Mouse (Mus musculus) cerebellum, postnatal 25 days (tissue): ENCODE measurements at regions not wholly inside any gene's neighbourhood (a gene's known extent, or its start where the extent isn't known, plus 50 kb on each side); places are given as distances from the start of the nearest gene placed in this dataset.

Experiments used
- DNase-seq, 2 experiments: peaks; one replicate each; pipeline ENCODE4 v3.0.0; 2021; ENCODE audit warnings: mixed read lengths in 2 of 2

DNA sequence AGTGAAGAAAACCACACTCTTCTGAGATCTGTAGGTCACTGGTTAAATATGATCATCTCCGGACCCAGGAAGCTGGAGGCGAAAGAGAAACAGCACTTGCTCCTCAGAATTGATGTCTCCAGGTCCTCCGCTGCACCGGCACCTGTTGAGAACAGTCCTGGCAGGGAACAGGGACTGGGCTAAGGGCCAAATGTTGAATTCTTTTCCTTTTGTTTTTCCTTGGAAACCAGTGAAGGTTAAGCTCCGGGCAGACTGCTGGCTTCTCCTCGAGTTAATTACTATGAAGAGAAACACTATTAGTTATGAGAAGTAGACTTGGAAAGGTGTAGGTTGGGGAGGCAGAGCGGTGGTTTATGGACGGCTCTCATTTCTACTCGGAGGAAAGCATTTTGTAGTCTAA lies 242.7 kb downstream of the Rngtt start:
- peak; percentile 45 to 60 for DNase-seq

DNA sequence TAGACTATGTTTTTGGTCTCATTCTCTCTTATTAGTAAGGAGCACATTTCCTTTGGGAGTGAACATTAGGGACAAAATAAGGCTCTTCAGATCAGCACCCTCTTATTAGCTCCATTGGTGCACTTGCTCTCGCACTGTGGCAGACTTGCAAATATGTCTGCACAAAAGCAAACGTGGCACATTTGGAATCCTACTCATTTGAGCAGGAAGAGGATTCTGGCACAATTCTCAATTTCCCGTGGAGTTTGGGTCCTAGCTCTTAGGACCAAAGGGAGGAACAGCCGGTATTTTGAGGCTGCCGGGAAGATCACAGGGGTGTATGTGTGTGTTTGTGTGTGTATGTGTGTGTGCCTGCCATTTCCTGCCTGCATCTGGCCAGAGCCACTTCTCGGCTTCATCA lies 244.5 kb downstream of the Rngtt start:
- DNase-seq, result peak; percentile 39 to 47

GRCm38 (mm10) chr4:33555231-33555933 lies 245.3 kb downstream of the Rngtt start:
- peak; percentile 64 to 65 for DNase-seq

- no peak for DNase-seq
Measured at GRCm38 (mm10) chr4:33555966-33556365, 245.9 kb downstream of the Rngtt start.

DNA sequence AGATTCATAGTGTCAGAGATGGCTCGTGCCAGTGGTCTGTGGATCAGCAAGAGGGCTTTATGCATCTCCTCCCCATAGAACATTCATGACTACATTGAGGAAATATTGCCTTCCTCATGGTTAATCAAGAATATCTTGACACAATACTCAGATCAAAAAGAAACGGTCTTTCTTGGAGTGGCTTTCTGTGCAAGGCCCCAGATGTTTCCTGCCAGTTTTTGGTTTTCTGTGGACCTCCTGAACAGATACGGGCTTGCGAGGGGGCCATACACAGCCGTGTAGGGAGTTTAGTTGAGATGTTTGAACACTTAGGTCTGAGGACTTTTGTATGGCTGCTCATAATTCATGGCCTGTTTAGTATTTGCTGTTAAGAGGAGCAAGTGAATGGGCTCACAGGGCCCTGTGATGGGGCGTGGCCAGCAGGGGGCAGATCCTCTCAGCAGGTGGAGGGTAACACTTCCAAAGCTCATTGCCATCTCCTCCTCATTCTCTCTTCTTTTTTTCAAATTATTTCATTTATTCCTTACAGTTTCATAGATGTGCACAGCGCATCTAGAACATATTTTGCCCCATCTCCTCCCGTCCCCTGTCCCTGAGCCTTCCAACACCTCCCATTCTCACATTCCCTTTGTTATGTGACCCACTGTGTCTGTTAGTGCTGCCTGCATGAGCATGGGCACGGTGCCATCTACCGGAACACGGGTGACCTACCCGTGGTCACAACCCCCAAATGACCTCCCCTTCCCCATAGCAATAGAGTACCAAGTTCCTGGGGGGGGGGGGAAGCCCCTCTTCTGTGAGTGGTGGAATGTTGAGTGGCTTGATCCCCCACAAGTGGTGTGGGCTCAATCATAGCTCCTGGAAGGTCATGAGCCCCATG lies 246.8 kb downstream of the Rngtt start:
- peak in 1 of 2 experiments; percentile 33 for DNase-seq

GRCm38 (mm10) chr4:33570274-33570673 lies 260.2 kb downstream of the Rngtt start:
- DNase-seq, result no peak

DNA sequence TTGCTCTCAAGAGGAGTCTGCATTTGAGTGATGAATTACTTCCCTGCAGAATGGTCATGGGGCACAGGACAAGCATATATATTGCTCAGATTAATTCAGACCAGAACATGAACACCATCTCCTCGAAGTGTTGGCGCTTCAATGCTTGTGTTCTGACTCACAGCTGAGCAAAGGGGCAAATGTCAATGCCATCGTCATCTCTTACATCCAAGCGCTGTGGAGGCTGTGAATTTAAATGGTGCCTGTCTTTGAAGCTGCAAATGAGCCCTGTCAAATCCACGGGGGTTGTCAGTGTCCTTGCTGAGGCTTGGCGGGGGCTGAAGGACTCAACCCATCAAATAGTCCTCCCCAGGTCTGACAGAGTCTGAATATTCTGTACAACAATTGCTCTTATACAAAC lies 261.2 kb downstream of the Rngtt start:
- no peak for DNase-seq

DNA sequence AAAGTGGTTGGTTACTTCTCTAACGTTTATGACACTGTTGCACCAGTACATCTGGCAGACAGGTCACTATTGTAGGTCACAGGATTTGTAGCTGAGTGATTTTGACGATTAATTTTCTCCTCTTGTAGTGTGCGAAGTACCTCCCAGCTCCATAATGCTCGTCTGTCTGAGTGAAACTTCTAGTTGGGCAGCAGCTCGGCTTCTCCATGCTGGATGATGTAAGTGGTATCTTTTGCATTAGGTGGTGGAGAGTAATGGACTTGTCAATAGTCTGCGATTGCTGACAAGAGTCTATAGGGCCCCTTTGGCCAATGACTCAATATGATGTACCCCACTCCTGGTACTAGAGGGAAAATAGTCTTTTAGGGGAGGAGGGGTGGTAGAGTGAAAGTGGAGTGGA lies 267.5 kb downstream of the Rngtt start:
- DNase-seq, result no peak

GRCm38 (mm10) chr4:33580491-33580890 lies 270.4 kb downstream of the Rngtt start:
- DNase-seq, result no peak

- DNase-seq, result no peak
Measured at GRCm38 (mm10) chr4:33581180-33581591, 271.1 kb downstream of the Rngtt start.

DNA sequence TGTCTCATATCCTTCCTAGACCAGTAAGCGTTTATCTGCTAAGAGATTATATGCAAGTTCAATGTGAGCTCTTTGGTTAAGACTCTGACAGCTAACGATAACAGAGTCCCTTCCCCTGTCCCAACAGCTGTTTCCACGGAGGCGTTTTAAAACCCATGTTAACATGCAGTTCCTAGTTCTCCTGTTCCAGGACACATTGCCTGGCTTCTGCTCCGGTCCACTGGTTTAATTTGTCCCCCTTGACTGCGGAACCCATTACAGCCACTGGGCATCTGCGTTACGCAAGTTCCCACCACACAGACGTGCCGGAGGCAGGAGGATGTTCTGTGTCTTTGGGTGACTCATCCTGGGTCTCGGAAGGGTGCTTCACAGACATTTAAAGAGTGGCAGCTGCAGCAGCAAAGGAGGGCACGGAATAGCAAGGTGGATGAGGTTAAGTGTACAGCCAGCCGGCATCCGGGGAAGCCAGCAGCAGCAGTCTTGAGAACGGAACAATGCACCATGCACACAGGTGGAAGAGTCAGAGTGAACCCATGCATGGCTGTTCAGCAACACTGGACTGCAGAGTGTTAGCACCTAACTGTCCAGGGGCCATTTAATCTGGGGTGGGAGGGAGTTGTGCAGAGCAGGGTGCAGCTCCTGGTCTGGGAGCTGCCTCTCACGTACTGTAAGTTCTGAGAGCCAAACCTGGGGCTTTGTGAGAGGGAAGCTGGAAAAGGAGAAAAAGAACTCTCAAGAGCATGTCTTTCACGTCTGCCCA lies 271.8 kb downstream of the Rngtt start:
- DNase-seq, result no peak

- no peak for DNase-seq
Measured at GRCm38 (mm10) chr4:33582986-33583720, 273.0 kb downstream of the Rngtt start.

- no peak for DNase-seq
Measured at GRCm38 (mm10) chr4:33583979-33584907, 274.1 kb downstream of the Rngtt start.

- no peak for DNase-seq
Measured at GRCm38 (mm10) chr4:33585821-33586220, 275.7 kb downstream of the Rngtt start.

GRCm38 (mm10) chr4:33586290-33586614 lies 276.1 kb downstream of the Rngtt start:
- no peak for DNase-seq

GRCm38 (mm10) chr4:33586615-33587451 lies 276.7 kb downstream of the Rngtt start:
- DNase-seq, result peak; percentile 38 to 49

- DNase-seq, result peak; percentile 55 to 61
Measured at GRCm38 (mm10) chr4:33587666-33588065, 277.6 kb downstream of the Rngtt start.

DNA sequence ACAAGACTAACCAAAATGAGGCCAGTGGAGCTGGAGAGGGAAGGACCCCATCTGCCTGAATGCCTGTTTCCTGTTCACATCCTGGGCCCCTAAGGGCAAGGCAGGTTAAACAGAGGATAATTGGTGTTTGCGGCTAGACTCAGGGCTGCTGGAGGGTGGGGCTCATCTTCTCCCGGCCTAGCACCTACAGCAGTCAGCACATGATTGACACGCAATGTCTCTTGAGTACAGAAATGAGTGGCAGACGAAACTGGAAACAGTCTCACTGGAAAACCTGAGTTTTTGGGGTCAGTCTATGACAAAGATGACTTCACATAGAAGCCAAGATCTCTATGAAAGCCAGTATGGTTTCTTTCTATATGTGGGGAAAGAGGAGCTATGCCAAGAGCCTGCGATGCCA lies 278.0 kb downstream of the Rngtt start:
- DNase-seq, result no peak

DNA sequence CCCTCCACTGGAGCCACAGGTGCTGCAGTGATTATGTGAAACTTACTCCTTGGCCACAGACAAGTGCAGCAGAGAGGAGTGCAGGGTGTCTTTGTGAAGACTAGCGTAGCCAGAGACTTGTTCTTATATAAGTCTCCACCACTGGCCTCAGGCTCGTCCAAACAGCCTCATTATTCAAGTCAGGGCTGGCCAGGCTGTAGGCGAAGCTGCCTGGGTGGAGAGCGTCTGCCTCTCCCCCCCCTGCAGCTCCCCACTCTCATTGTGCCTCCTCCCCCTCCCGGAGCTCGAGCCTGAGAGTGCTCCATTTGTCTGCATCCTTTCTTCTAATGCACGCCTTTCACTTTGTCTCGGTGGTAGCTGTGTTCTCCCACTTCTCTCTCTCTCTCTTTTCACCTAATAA lies 279.1 kb downstream of the Rngtt start:
- DNase-seq, result peak; percentile 42 to 59

DNA sequence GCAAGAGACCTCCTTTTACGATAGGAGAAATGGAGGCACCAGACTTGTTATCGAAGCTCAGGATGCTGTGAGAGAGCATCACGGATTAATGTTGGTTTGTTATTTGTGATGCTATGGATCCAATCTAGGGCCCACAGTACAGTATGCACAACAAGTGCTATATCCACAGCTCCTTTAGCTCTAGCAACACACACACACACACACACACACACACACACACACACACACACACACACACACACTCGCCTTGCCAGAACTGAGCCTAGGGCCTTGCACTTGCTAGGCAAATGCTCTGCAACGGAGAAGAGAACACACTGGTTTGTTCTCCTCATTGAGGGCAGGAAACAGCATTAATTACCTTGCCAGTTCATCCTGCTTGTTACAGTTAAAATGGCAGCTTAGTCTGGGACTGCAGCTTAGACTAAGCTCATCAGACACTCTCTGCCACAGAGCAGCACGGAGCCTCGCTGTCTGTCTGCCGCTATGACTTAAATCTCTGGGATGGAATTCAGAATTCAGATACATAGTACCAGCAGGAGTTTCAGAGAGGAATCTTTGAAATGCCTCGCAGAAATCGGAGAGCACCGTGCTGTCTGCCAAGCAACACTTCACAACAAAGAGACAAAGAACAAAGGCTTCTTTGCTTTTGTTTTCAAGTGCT lies 285.0 kb downstream of the Rngtt start:
- DNase-seq, result no peak
